Mouse (Mus musculus) liver, embryonic 12.5 days (tissue): ENCODE data around the gene Bnip3. TPM values are rescaled to one million over a fixed set of nuclear protein-coding genes. Genes with fewer than 3 reads are reported as not detected.

ENCODE experiments used
- ATAC-seq: fragments of 200-750 bp; cut with Nextera tagmentation; 2 replicates; pipeline ENCODE4 v1.8.0; 2017; ENCODE audit warnings: moderate number of reproducible peaks, mild to moderate bottlenecking, moderate library complexity
- H3K27ac ChIP-seq: fragments of 300-500 bp; sonication (generic); 2 replicates; pipeline ENCODE4 v1.5.1; 2016; ENCODE audit warnings: mild to moderate bottlenecking
- H3K27me3 ChIP-seq: fragments of 300-500 bp; sonication (generic); replicated peaks from 2 replicates; pipeline ENCODE4 v1.6.1; 2016; ENCODE audit warnings: mild to moderate bottlenecking, moderate library complexity
- H3K36me3 ChIP-seq: fragments of 300-500 bp; sonication (generic); 2 replicates; pipeline ENCODE4 v1.6.1; 2016; ENCODE audit warnings: mild to moderate bottlenecking, moderate library complexity
- H3K4me1 ChIP-seq: fragments of 300-500 bp; sonication (generic); 2 replicates; pipeline ENCODE4 v1.6.1; 2016
- H3K4me2 ChIP-seq: fragments of 300-500 bp; sonication (generic); 2 replicates; pipeline ENCODE4 v1.6.1; 2016; ENCODE audit warnings: mild to moderate bottlenecking, moderate library complexity
- H3K4me3 ChIP-seq: fragments of 300-500 bp; sonication (generic); 2 replicates; pipeline ENCODE4 v1.5.1; 2016; ENCODE audit warnings: mild to moderate bottlenecking, moderate library complexity
- H3K9ac ChIP-seq: fragments of 300-500 bp; sonication (generic); 2 replicates; pipeline ENCODE4 v1.6.1; 2016; ENCODE audit warnings: mild to moderate bottlenecking, moderate library complexity
- H3K9me3 ChIP-seq: fragments of 300-500 bp; sonication (generic); replicated peaks from 2 replicates; pipeline ENCODE4 v1.6.1; 2016; ENCODE audit warnings: mild to moderate bottlenecking, moderate library complexity
- WGBS: fragments of 180-500 bp; shearing (Covaris S2); methylation state at CpG from one replicate; pipeline ENCODE4 v1.1.7; 2016; ENCODE audit not compliant: insufficient replicate concordance; 5-methylcytosine and 5-hydroxymethylcytosine counted together
- polyA plus RNA-seq: library from polyadenylated mRNA; unstranded; fragments of >200 nt; fragmentation: Nextera tagmentation; extraction: Ambion mirVana; gene quantifications from 2 replicates; pipeline ENCODE4 v1.2.1, GENCODE M21; 2016

Gene Bnip3
- polyA plus RNA-seq, 1 experiment from 2014 or later, result 81.8 TPM

- peaks cover 77% of the 10 kb centered on the region for H3K36me3 ChIP-seq
- no peaks in the 10 kb centered on the region for H3K9me3 ChIP-seq
- 83% methylated on average over 2 of the region's 2 CpGs for WGBS
These were observed 55.1 kb downstream of the Bnip3 start for GRCm38 (mm10) chr7:138854201-138854600.

GRCm38 (mm10) chr7:138853417-138854031 lies 55.8 kb downstream of the Bnip3 start:
- Histone ChIP-seq H3K9me3 (no peaks in the 10 kb centered on the region), H3K4me3 (no peak overlapping the region), H3K27me3 (no peaks in the 10 kb centered on the region), H3K27ac (no peak overlapping the region), H3K36me3 (peaks cover 78% of the 10 kb centered on the region), H3K9ac (no peak overlapping the region), H3K4me1 (peaks cover 19% of the 10 kb centered on the region), H3K4me2 (no peak overlapping the region)
- no peak for ATAC-seq
- 84% methylated on average over 4 of the region's 4 CpGs for WGBS

More at GRCm38 (mm10) chr7:138854201-138854600, 55.1 kb downstream of the Bnip3 start:
- H3K9ac ChIP-seq, result no peak overlapping the region
- H3K27ac ChIP-seq, result no peak overlapping the region
- no peak for ATAC-seq
- H3K4me1 ChIP-seq, result peaks cover 14% of the 10 kb centered on the region
- H3K4me2 ChIP-seq, result no peak overlapping the region
- no peak overlapping the region for H3K4me3 ChIP-seq
- no peaks in the 10 kb centered on the region for H3K27me3 ChIP-seq

DNA sequence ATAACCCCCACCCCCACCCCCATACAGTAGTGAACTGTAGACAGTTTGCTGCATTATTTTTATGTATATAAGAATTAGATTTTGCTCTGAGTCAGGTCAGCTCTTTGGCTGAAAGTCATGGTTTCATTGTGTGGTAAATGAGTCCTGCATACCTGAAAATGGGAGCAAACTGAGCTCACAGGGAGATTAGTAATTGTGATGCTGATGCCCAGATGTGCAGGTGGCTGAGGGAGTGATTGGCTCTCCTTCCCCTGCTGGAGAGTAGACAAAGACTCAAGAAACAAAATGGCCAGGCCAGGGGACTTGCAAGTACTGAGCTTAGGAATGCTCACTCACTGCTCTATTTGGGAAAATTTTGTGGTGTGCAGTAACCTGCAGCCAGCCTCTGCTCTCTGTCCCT lies 59.2 kb downstream of the Bnip3 start:
- H3K4me2 ChIP-seq, result no peak overlapping the region
- peaks cover 60% of the 10 kb centered on the region for H3K36me3 ChIP-seq
- H3K4me3 ChIP-seq, result no peak overlapping the region
- no peaks in the 10 kb centered on the region for H3K27me3 ChIP-seq
- no peak for ATAC-seq
- peaks cover 41% of the 10 kb centered on the region for H3K4me1 ChIP-seq
- no peaks in the 10 kb centered on the region for H3K9me3 ChIP-seq
- H3K27ac ChIP-seq, result no peak overlapping the region
- H3K9ac ChIP-seq, result no peak overlapping the region

- H3K9ac ChIP-seq, result 0 out of 2 replicates have a peak overlapping the region, but pooled peaks have one; percentile 96
- H3K4me3 ChIP-seq, result peak overlapping the region; percentile 99
- no peak for ATAC-seq
- peaks cover 44% of the 10 kb centered on the region for H3K36me3 ChIP-seq
- no peak overlapping the region for H3K27ac ChIP-seq
- WGBS, result 78% methylated on average over 7 of the region's 7 CpGs
- no peaks in the 10 kb centered on the region for H3K27me3 ChIP-seq
- H3K9me3 ChIP-seq, result no peaks in the 10 kb centered on the region
- H3K4me1 ChIP-seq, result peaks cover 58% of the 10 kb centered on the region
- peak overlapping the region; percentile 91 for H3K4me2 ChIP-seq
These were observed 61.0 kb downstream of the Bnip3 start for GRCm38 (mm10) chr7:138848028-138848920.

- H3K27ac ChIP-seq, result peak overlapping the region; percentile 92
- ATAC-seq, result no peak
These were observed 61.8 kb downstream of the Bnip3 start for GRCm38 (mm10) chr7:138847316-138848027.

DNA sequence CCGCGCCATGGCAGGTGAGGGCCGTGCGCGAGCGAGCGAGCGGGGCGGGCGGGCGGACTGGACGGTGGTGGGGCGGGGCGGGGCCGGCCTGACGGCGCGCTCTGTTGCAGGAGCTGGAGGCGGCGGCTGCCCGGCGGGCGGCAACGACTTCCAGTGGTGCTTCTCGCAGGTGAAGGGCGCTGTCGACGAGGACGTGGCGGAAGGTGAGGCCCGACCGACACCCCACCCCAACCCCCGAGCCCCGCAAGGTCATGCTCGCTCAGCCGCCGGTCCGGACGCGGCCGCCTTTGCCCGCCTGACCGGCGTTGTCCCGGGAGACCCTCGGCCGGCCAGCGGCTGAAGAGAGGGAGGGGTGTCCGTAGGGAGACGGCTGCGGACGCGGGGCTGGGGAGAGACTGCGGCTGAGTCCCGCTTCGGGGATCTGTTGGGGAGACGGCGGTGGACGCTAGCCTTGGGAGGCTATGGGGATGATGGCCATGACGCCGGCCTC lies 62.8 kb downstream of the Bnip3 start:
- peak overlapping the region; percentile 99 for H3K4me3 ChIP-seq
- no peaks in the 10 kb centered on the region for H3K9me3 ChIP-seq
- H3K4me1 ChIP-seq, result peaks cover 58% of the 10 kb centered on the region
- peak overlapping the region; percentile 96 for H3K9ac ChIP-seq
- no peaks in the 10 kb centered on the region for H3K27me3 ChIP-seq
- peak overlapping the region; percentile 91 for H3K4me2 ChIP-seq
- H3K27ac ChIP-seq, result peak overlapping the region; percentile 92
- WGBS, result 0% methylated on average over 47 of the region's 61 CpGs
- ATAC-seq, result peak; percentile 88
- H3K36me3 ChIP-seq, result peaks cover 27% of the 10 kb centered on the region

More at GRCm38 (mm10) chr7:138847316-138848027, 61.8 kb downstream of the Bnip3 start:
- peak overlapping the region; percentile 96 for H3K9ac ChIP-seq
- no peaks in the 10 kb centered on the region for H3K9me3 ChIP-seq
- H3K4me2 ChIP-seq, result peak overlapping the region; percentile 91
- H3K4me3 ChIP-seq, result peak overlapping the region; percentile 99
- H3K27me3 ChIP-seq, result no peaks in the 10 kb centered on the region
- WGBS, result 35% methylated on average over 13 of the region's 13 CpGs
- peaks cover 36% of the 10 kb centered on the region for H3K36me3 ChIP-seq
- H3K4me1 ChIP-seq, result peaks cover 58% of the 10 kb centered on the region

- peak within 1 kb of the TSS; percentile 96 for H3K9ac ChIP-seq
- no peaks in the 10 kb centered on the region for H3K9me3 ChIP-seq
- peaks cover 58% of the 10 kb centered on the region for H3K4me1 ChIP-seq
- H3K36me3 ChIP-seq, result peaks cover 24% of the 10 kb centered on the region
- H3K4me3 ChIP-seq, result peak within 1 kb of the TSS; percentile 99
- no peaks in the 10 kb centered on the region for H3K27me3 ChIP-seq
- peak; percentile 94 for ATAC-seq
- peak within 1 kb of the TSS; percentile 91 for H3K4me2 ChIP-seq
- under 1% methylated on average over 51 of the region's 51 CpGs for WGBS
- peak within 1 kb of the TSS; percentile 92 for H3K27ac ChIP-seq
These were observed 63.6 kb downstream of the Bnip3 start, which contains the start of the genes Ppp2r2d and Mapk1ip1 for GRCm38 (mm10) chr7:138845544-138846391. Gene Ppp2r2d (plus strand): TSS chr7:138846079. Gene Mapk1ip1 (minus strand): TSS chr7:138846273.

GRCm38 (mm10) chr7:138845111-138845510 lies 64.2 kb downstream of the Bnip3 start:
- WGBS, result 35% methylated on average over 8 of the region's 8 CpGs
- H3K9ac ChIP-seq, result peak overlapping the region; percentile 96; the same call in 1 of the 2 replicates
- H3K4me3 ChIP-seq, result peak overlapping the region; percentile 99
- H3K27me3 ChIP-seq, result no peaks in the 10 kb centered on the region
- H3K36me3 ChIP-seq, result peaks cover 18% of the 10 kb centered on the region
- ATAC-seq, result no peak
- peak overlapping the region; percentile 91 for H3K4me2 ChIP-seq
- peaks cover 52% of the 10 kb centered on the region for H3K4me1 ChIP-seq
- no peaks in the 10 kb centered on the region for H3K9me3 ChIP-seq
- peak overlapping the region; percentile 92 for H3K27ac ChIP-seq

DNA sequence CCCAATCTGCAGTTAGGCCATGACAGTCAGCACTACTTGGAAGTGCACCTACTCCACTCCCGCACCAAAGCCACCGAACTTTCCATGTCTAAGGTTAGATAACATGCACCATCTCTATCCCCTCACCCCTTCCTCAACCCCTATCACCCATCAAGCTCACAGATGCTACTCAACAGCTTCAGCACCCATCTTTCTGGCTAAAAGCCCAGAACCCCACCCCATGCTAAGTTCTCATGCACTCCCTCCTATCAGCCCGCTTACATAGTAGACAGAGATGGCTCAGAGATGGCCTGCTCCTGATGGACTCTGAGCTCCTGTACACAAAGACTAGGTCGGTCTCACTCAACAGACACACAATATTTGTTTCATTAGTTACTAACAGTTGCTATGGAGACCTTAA lies 65.9 kb downstream of the Bnip3 start:
- Histone ChIP-seq H3K4me3 (no peak overlapping the region), H3K27ac (no peak overlapping the region), H3K4me1 (peaks cover 37% of the 10 kb centered on the region), H3K36me3 (peaks cover 4% of the 10 kb centered on the region; the same call in 1 of the 2 replicates), H3K4me2 (no peak overlapping the region), H3K9ac (no peak overlapping the region), H3K27me3 (no peaks in the 10 kb centered on the region), H3K9me3 (no peaks in the 10 kb centered on the region)
- no peak for ATAC-seq
- 75% methylated on average over 4 of the region's 4 CpGs for whole genome bisulfite sequencing

DNA sequence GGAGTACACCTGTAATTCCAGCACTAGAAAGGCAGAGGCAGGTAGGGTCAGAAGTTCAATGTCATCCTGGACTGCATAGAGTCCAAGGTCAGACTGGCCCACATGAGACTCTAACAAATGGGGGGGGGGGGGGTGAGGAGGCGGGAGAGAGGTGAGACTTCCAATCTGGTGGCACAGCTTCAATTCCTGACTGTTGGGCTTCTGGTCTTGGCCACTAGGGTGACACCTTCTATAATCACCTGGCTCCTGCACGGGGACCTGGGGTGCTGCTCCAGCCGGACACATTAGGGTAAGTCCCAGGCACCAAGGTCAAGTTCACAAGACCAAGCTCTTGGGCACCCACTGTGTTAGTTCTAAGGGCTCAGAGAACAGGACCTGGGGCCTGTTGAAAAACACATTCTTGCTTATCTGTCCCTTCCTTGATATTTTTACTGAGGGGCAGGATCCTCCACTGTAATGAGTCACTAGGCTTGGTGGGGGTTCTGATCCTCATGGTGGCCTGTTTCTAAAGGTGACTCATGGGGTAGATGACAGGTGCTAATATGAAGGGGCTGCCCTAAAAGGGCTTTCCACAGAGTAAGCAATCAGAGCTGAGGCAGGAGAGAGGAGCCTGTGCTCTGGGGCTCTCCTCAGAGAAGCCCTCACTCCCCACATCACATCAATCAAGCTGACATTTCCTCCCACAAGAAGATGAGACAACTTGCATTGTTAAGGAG lies 67.7 kb downstream of the Bnip3 start:
- WGBS, result 65% methylated on average over 3 of the region's 3 CpGs
- no peaks in the 10 kb centered on the region for H3K9me3 ChIP-seq
- H3K9ac ChIP-seq, result no peak overlapping the region
- no peak overlapping the region for H3K27ac ChIP-seq
- H3K27me3 ChIP-seq, result no peaks in the 10 kb centered on the region
- peaks cover 21% of the 10 kb centered on the region for H3K4me1 ChIP-seq
- H3K4me2 ChIP-seq, result no peak overlapping the region
- H3K4me3 ChIP-seq, result no peak overlapping the region
- H3K36me3 ChIP-seq, result peaks cover 1% of the 10 kb centered on the region; the same call in 1 of the 2 replicates
- no peak for ATAC-seq
